Mouse (Mus musculus): ENCODE data around the gene Cxcl10. TPM values are rescaled to one million over a fixed set of nuclear protein-coding genes. Genes with fewer than 3 reads are reported as not detected.

The Cxcl10 gene
- total and polyA plus RNA-seq, 3 experiments: 0.34 to 3.6 TPM; not detected in 1

DNA sequence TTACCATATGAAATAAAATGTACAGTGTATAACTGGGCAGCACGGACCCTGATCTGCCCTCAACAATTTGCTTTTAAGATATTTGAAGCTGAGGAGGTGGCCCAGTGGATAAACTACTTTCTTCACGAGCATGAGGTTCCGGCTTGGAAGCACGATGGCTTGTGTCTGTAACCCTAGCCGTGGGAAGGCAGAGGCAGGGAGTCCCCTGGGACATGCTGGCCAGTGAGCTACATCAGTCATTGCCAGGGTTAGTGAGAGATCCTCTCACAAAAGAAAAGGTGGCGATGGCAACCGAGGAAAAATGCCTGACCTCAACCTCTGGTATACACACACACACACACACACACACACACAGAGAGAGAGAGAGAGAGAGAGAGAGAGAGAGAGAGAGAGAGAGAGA is 35.1 kb upstream of the Cxcl10 start:
- Histone ChIP-seq H3K27ac (no peak overlapping the region), H3K36me3 (ENCODE audit: control insufficient read depth, insufficient read depth, low read length) (no peaks in the 10 kb centered on the region), H3K4me3 (no peak overlapping the region), H3K4me1 (ENCODE audit: control insufficient read depth, insufficient read depth, low read length) (peaks cover 6% of the 10 kb centered on the region), H3K79me2 (replicated peaks; ENCODE audit: control insufficient read depth, insufficient read depth, low read length) (no peaks in the 10 kb centered on the region; the same call in 1 of the 2 replicates), H3K9ac (ENCODE audit: low read depth, low read length) (no peak overlapping the region), H3K27me3 (ENCODE audit: control insufficient read depth, insufficient read depth, low read length) (no peaks in the 10 kb centered on the region)
- TF ChIP-seq POLR2A (IDR thresholded peaks at IDR 0.05; ENCODE audit: insufficient read depth, low read depth, low read length): no peak
- TF ChIP-seq EP300 (IDR thresholded peaks at IDR 0.05; ENCODE audit: insufficient read depth, low read depth, low read length): no peak
- no peak for TF ChIP-seq CTCF (IDR thresholded peaks at IDR 0.05)
- intact Hi-C loops (cut with DNase I): loop anchor here (2.0 to 5.0 kb wide), 2 partner anchors 15 to 191 kb away; no protein-coding TSS in a partner anchor
- WGBS: 56% methylated on average over 7 of the region's 7 CpGs
- no peak for DNase-seq

DNA sequence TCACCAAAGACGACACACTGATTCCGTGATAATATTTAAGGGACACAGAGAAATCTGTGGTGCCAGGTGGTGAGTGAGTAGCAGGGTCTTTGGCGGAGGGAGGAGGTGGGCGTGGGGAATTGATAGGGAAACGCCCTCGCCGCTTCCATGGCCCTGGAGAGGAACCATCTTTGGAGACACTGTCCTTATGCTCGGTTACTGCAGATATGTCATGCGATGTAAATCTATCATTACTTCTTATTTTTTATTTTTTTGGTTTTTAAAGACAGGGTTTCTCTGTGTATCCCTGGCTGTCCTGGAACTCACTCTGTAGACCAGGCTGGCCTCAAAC is 33.6 kb upstream of the Cxcl10 start:
- intact Hi-C loops (cut with DNase I): loop anchor here (5.0 kb wide), 1 partner anchor 190 kb away; no protein-coding TSS in a partner anchor
- no peak for DNase-seq
- H3K36me3 ChIP-seq (ENCODE audit: control insufficient read depth, insufficient read depth, low read length): no peaks in the 10 kb centered on the region
- H3K27ac ChIP-seq: no peak overlapping the region
- H3K79me2 ChIP-seq (replicated peaks; ENCODE audit: control insufficient read depth, insufficient read depth, low read length): no peaks in the 10 kb centered on the region; the same call in 1 of the 2 replicates
- WGBS: 69% methylated on average over 9 of the region's 9 CpGs
- H3K4me3 ChIP-seq: no peak overlapping the region
- no peak for TF ChIP-seq CTCF (IDR thresholded peaks at IDR 0.05)
- TF ChIP-seq EP300 (IDR thresholded peaks at IDR 0.05; ENCODE audit: insufficient read depth, low read depth, low read length): no peak
- no peak for TF ChIP-seq POLR2A (IDR thresholded peaks at IDR 0.05; ENCODE audit: insufficient read depth, low read depth, low read length)
- no peak overlapping the region for H3K9ac ChIP-seq (ENCODE audit: low read depth, low read length)
- no peaks in the 10 kb centered on the region for H3K27me3 ChIP-seq (ENCODE audit: control insufficient read depth, insufficient read depth, low read length)
- H3K4me1 ChIP-seq (ENCODE audit: control insufficient read depth, insufficient read depth, low read length): peaks cover 7% of the 10 kb centered on the region

GRCm38 (mm10) chr5:92381550-92382348 is 33.1 kb upstream of the Cxcl10 start:
- WGBS: 28% methylated on average over 12 of the region's 12 CpGs
- no peaks in the 10 kb centered on the region for H3K36me3 ChIP-seq (ENCODE audit: control insufficient read depth, insufficient read depth, low read length)
- no peak overlapping the region for H3K27ac ChIP-seq
- peaks cover 8% of the 10 kb centered on the region for H3K4me1 ChIP-seq (ENCODE audit: control insufficient read depth, insufficient read depth, low read length)
- H3K27me3 ChIP-seq (ENCODE audit: control insufficient read depth, insufficient read depth, low read length): no peaks in the 10 kb centered on the region
- H3K9ac ChIP-seq (ENCODE audit: low read depth, low read length): peak overlapping the region; percentile 51; the same call in 1 of the 2 replicates
- intact Hi-C loops (cut with DNase I): loop anchor here (1.0 to 5.0 kb wide), 2 partner anchors 69 to 189 kb away; no protein-coding TSS in a partner anchor
- no peak overlapping the region for H3K4me3 ChIP-seq
- H3K79me2 ChIP-seq (replicated peaks; ENCODE audit: control insufficient read depth, insufficient read depth, low read length): no peaks in the 10 kb centered on the region; the same call in none of the 2 replicates
- DNase-seq: peak; percentile 71 to 73
- TF ChIP-seq POLR2A (IDR thresholded peaks at IDR 0.05; ENCODE audit: insufficient read depth, low read depth, low read length) (no peak), CTCF (IDR thresholded peaks at IDR 0.05) (peak; percentile 93), EP300 (IDR thresholded peaks at IDR 0.05; ENCODE audit: insufficient read depth, low read depth, low read length) (0 out of 2 replicates have a peak, but pooled peaks have one; percentile 40)

DNA sequence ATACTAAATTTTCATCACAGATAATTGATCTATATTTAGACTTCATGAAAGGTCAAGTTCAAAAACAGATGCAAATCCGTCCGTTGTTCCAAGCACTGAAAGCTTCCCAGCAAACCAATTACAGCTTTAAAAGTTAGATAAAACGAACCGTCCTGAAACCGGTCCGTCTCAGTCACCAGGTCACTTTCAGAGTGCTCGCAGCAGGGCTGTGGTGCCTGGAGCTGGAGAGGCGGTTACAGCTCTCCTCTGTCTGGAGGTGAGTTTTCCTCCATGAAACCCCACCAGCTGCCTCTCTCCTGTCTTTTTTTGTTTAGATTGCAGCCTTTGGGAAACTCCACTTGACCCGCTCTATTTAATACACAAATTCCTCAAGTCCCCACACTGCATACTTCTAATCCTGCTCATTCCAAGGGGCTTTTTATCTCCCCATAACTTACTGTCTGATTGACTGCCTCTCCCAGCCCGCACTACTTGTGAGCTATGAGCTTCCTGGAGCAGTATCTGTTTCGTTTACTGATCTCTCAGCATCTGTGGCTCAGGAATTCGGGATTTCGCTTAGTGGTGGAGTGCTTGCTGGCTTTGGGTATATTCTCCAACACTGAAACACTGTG is 28.2 kb upstream of the Cxcl10 start:
- Histone ChIP-seq H3K79me2 (replicated peaks; ENCODE audit: control insufficient read depth, insufficient read depth, low read length) (no peaks in the 10 kb centered on the region; the same call in none of the 2 replicates), H3K4me3 (peak overlapping the region; percentile 42), H3K27ac (peak overlapping the region; percentile 91), H3K4me1 (ENCODE audit: control insufficient read depth, insufficient read depth, low read length) (peaks cover 13% of the 10 kb centered on the region), H3K27me3 (ENCODE audit: control insufficient read depth, insufficient read depth, low read length) (no peaks in the 10 kb centered on the region), H3K36me3 (ENCODE audit: control insufficient read depth, insufficient read depth, low read length) (no peaks in the 10 kb centered on the region; the same call in 1 of the 2 replicates), H3K9ac (ENCODE audit: low read depth, low read length) (peak overlapping the region; percentile 36)
- no peak for TF ChIP-seq EP300 (IDR thresholded peaks at IDR 0.05; ENCODE audit: insufficient read depth, low read depth, low read length)
- TF ChIP-seq POLR2A (IDR thresholded peaks at IDR 0.05; ENCODE audit: insufficient read depth, low read depth, low read length): peak; percentile 56
- no peak for TF ChIP-seq CTCF (IDR thresholded peaks at IDR 0.05)
- WGBS: 23% methylated on average over 13 of the region's 13 CpGs
- DNase-seq: no peak
- intact Hi-C loops (cut with DNase I): no loop called here

DNA sequence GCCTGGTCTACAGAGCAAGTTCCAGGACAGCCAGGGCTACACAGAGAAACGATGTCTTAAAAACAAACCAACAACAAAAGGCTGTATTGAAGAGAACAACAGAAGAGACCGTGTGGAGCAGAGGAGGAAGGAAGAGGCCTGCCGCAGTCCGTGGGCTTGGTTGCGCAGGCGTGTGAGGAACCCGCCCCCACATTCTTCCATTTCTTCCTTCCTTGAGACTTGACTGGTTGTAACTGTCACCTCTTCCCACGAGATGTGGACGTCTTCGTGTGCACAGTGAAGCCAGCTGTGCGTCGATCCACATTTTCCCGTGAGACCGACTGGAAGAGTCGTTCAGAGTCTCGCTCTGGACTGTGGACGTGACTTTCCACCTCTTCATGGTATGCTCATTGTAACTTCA is 26.7 kb upstream of the Cxcl10 start:
- Histone ChIP-seq H3K36me3 (ENCODE audit: control insufficient read depth, insufficient read depth, low read length) (no peaks in the 10 kb centered on the region; the same call in 1 of the 2 replicates), H3K4me1 (ENCODE audit: control insufficient read depth, insufficient read depth, low read length) (peaks cover 10% of the 10 kb centered on the region), H3K4me3 (no peak overlapping the region; the same call in 1 of the 2 replicates), H3K27me3 (ENCODE audit: control insufficient read depth, insufficient read depth, low read length) (no peaks in the 10 kb centered on the region), H3K79me2 (replicated peaks; ENCODE audit: control insufficient read depth, insufficient read depth, low read length) (no peaks in the 10 kb centered on the region; the same call in 1 of the 2 replicates), H3K9ac (ENCODE audit: low read depth, low read length) (peak overlapping the region; percentile 13), H3K27ac (peak overlapping the region; percentile 91)
- intact Hi-C loops (cut with DNase I): loop anchor here (2.0 kb wide), 1 partner anchor 27 kb away; the partner anchor contains the start of gene Cxcl10
- TF ChIP-seq POLR2A (IDR thresholded peaks at IDR 0.05; ENCODE audit: insufficient read depth, low read depth, low read length) (peak; percentile 77), CTCF (IDR thresholded peaks at IDR 0.05) (no peak), EP300 (IDR thresholded peaks at IDR 0.05; ENCODE audit: insufficient read depth, low read depth, low read length) (no peak)
- peak in 1 of 2 experiments; percentile 66 for DNase-seq
- WGBS: 39% methylated on average over 17 of the region's 17 CpGs

Measured in heart, adult 2 months (tissue).